Mouse (Mus musculus) E14TG2a.4 (cell line): ENCODE measurements at regions not wholly inside any gene's neighbourhood (a gene's known extent, or its start where the extent isn't known, plus 50 kb on each side); places are given as distances from the start of the nearest gene placed in this dataset.

Source experiments
- CTCF ChIP-seq: conservative IDR thresholded peaks from 2 replicates; pipeline ENCODE4 v1.5.1; 2014; ENCODE audit warnings: low read length
- NANOG ChIP-seq: IDR thresholded peaks from 2 replicates; pipeline ENCODE4 v1.6.1; 2014; ENCODE audit warnings: borderline replicate concordance, low read length, mixed read lengths
- POU5F1 ChIP-seq: IDR thresholded peaks from 2 replicates; pipeline ENCODE4 v1.6.1; 2014; ENCODE audit warnings: low read length, borderline replicate concordance

- no peak for TF ChIP-seq CTCF
- no peak for TF ChIP-seq NANOG
- no peak for TF ChIP-seq POU5F1
Observed at GRCm38 (mm10) chr6:7789071-7789470, 55.6 kb upstream of the C1galt1 start.
